Mouse (Mus musculus) hindbrain, embryonic 13.5 days (tissue): Measurements from ENCODE around the gene Polr2l. TPM values are rescaled to one million over a fixed set of nuclear protein-coding genes. Genes with fewer than 3 reads are reported as not detected.

Experiments
- ATAC-seq: fragments of 200-750 bp; cut with Nextera tagmentation; 2 replicates; pipeline ENCODE4 v1.8.0; 2017; ENCODE audit warnings: moderate TSS enrichment; ENCODE audit not compliant: low FRiP score
- H3K27ac ChIP-seq: fragments of 300-500 bp; sonication (generic); 2 replicates; pipeline ENCODE4 v1.5.1; 2015; ENCODE audit warnings: inconsistent platforms, mild to moderate bottlenecking, moderate library complexity
- H3K27me3 ChIP-seq: fragments of 300-500 bp; sonication (generic); 2 replicates; pipeline ENCODE4 v1.6.1; 2015; ENCODE audit warnings: mild to moderate bottlenecking, inconsistent platforms
- H3K36me3 ChIP-seq: fragments of 300-500 bp; sonication (generic); 2 replicates; pipeline ENCODE4 v1.6.1; 2015; ENCODE audit warnings: mild to moderate bottlenecking, inconsistent platforms
- H3K4me1 ChIP-seq: fragments of 300-500 bp; sonication (generic); replicated peaks from 2 replicates; pipeline ENCODE4 v1.6.1; 2015; ENCODE audit warnings: inconsistent platforms
- H3K4me2 ChIP-seq: fragments of 300-500 bp; sonication (generic); 2 replicates; pipeline ENCODE4 v1.6.1; 2015; ENCODE audit warnings: inconsistent platforms, mild to moderate bottlenecking, moderate library complexity
- H3K4me3 ChIP-seq: fragments of 300-500 bp; sonication (generic); 2 replicates; pipeline ENCODE4 v1.5.1; 2015; ENCODE audit warnings: mild to moderate bottlenecking, inconsistent platforms
- H3K9ac ChIP-seq: fragments of 300-500 bp; sonication (generic); 2 replicates; pipeline ENCODE4 v1.6.1; 2015; ENCODE audit warnings: mild to moderate bottlenecking, inconsistent platforms
- H3K9me3 ChIP-seq: fragments of 300-500 bp; sonication (generic); 2 replicates; pipeline ENCODE4 v1.6.1; 2016; ENCODE audit warnings: inconsistent platforms
- WGBS: fragments of 180-500 bp; shearing (Covaris S2); methylation state at CpG from one replicate; pipeline ENCODE4 v1.1.7; 2015; 5-methylcytosine and 5-hydroxymethylcytosine counted together
- polyA plus RNA-seq: library from polyadenylated mRNA; unstranded; fragments of >200 nt; fragmentation: Nextera tagmentation; extraction: Ambion mirVana; gene quantifications from 2 replicates; pipeline ENCODE4 v1.2.1, GENCODE M21; 2015

The Polr2l gene
- polyA plus RNA-seq, 1 experiment from 2014 or later, result 88.1 TPM

GRCm38 (mm10) chr7:141483114-141483653, 8.3 kb upstream of the Polr2l start:
- no peaks in the 10 kb centered on the region for H3K9me3 ChIP-seq
- H3K4me2 ChIP-seq, result peak overlapping the region; percentile 85
- H3K27ac ChIP-seq, result no peak overlapping the region
- peaks cover 57% of the 10 kb centered on the region for H3K4me1 ChIP-seq
- ATAC-seq, result no peak
- 84% methylated on average over 6 of the region's 6 CpGs for WGBS
- peaks cover 18% of the 10 kb centered on the region for H3K27me3 ChIP-seq
- H3K4me3 ChIP-seq, result peak overlapping the region; percentile 61; the same call in 1 of the 2 replicates
- no peaks in the 10 kb centered on the region for H3K36me3 ChIP-seq
- H3K9ac ChIP-seq, result peak overlapping the region; percentile 79; the same call in 1 of the 2 replicates

GRCm38 (mm10) chr7:141482531-141483024, 7.6 kb upstream of the Polr2l start:
- Histone ChIP-seq H3K27me3 (peaks cover 24% of the 10 kb centered on the region), H3K36me3 (no peaks in the 10 kb centered on the region), H3K4me2 (peak overlapping the region; percentile 85), H3K9me3 (no peaks in the 10 kb centered on the region), H3K9ac (peak overlapping the region; percentile 79), H3K4me1 (peaks cover 57% of the 10 kb centered on the region), H3K27ac (peak overlapping the region; percentile 77), H3K4me3 (peak overlapping the region; percentile 61)
- no peak; the same call in 1 of the 2 replicates for ATAC-seq
- WGBS, result 5% methylated on average over 11 of the region's 11 CpGs

- H3K4me1 ChIP-seq, result peaks cover 53% of the 10 kb centered on the region
- peak overlapping the region; percentile 79 for H3K9ac ChIP-seq
- H3K4me2 ChIP-seq, result peak overlapping the region; percentile 85
- H3K36me3 ChIP-seq, result no peaks in the 10 kb centered on the region
- peaks cover 33% of the 10 kb centered on the region for H3K27me3 ChIP-seq
- WGBS, result under 1% methylated on average over 81 of the region's 81 CpGs
- peak overlapping the region; percentile 61 for H3K4me3 ChIP-seq
- no peaks in the 10 kb centered on the region for H3K9me3 ChIP-seq
- ATAC-seq, result peak; percentile 60
- H3K27ac ChIP-seq, result peak overlapping the region; percentile 77
These were observed 6.8 kb upstream of the Polr2l start for GRCm38 (mm10) chr7:141481498-141482401.

GRCm38 (mm10) chr7:141480842-141481497, 6.0 kb upstream of the Polr2l start:
- Histone ChIP-seq H3K27me3 (peaks cover 41% of the 10 kb centered on the region), H3K9ac (peak overlapping the region; percentile 79), H3K4me3 (peak overlapping the region; percentile 61), H3K27ac (peak overlapping the region; percentile 77), H3K36me3 (no peaks in the 10 kb centered on the region), H3K4me1 (peaks cover 52% of the 10 kb centered on the region), H3K9me3 (no peaks in the 10 kb centered on the region), H3K4me2 (peak overlapping the region; percentile 85)
- WGBS, result 8% methylated on average over 10 of the region's 10 CpGs
- peak; percentile 50 for ATAC-seq

- WGBS, result 78% methylated on average over 5 of the region's 5 CpGs
- no peak overlapping the region for H3K4me3 ChIP-seq
- no peaks in the 10 kb centered on the region for H3K36me3 ChIP-seq
- H3K9me3 ChIP-seq, result no peaks in the 10 kb centered on the region
- peaks cover 56% of the 10 kb centered on the region for H3K4me1 ChIP-seq
- ATAC-seq, result no peak
- no peak overlapping the region for H3K27ac ChIP-seq
- 0 out of 2 replicates have a peak overlapping the region, but pooled peaks have one; percentile 43 for H3K9ac ChIP-seq
- H3K27me3 ChIP-seq, result peaks cover 40% of the 10 kb centered on the region
- no peak overlapping the region for H3K4me2 ChIP-seq
These were observed 3.4 kb upstream of the Polr2l start for GRCm38 (mm10) chr7:141478270-141478748.

- H3K36me3 ChIP-seq, result peaks cover 2% of the 10 kb centered on the region
- 0 out of 2 replicates have a peak overlapping the region, but pooled peaks have one; percentile 43 for H3K9ac ChIP-seq
- H3K4me3 ChIP-seq, result no peak overlapping the region
- no peak overlapping the region for H3K27ac ChIP-seq
- ATAC-seq, result no peak
- 73% methylated on average over 4 of the region's 4 CpGs for WGBS
- no peak overlapping the region for H3K4me2 ChIP-seq
- H3K27me3 ChIP-seq, result peaks cover 34% of the 10 kb centered on the region
- peaks cover 54% of the 10 kb centered on the region for H3K4me1 ChIP-seq
- H3K9me3 ChIP-seq, result no peaks in the 10 kb centered on the region
These were observed 2.8 kb upstream of the Polr2l start for GRCm38 (mm10) chr7:141477578-141478269.

- ATAC-seq, result no peak
- WGBS, result 17% methylated on average over 7 of the region's 7 CpGs
- peak overlapping the region; percentile 85 for H3K4me2 ChIP-seq
- H3K4me1 ChIP-seq, result peaks cover 50% of the 10 kb centered on the region
- peaks cover 10% of the 10 kb centered on the region for H3K36me3 ChIP-seq
- peak overlapping the region; percentile 63; the same call in 1 of the 2 replicates for H3K4me3 ChIP-seq
- H3K27me3 ChIP-seq, result peaks cover 31% of the 10 kb centered on the region
- H3K9me3 ChIP-seq, result no peaks in the 10 kb centered on the region
- H3K27ac ChIP-seq, result peak overlapping the region; percentile 62
- 0 out of 2 replicates have a peak overlapping the region, but pooled peaks have one; percentile 8 for H3K9ac ChIP-seq
These were observed 2.0 kb upstream of the Polr2l start for GRCm38 (mm10) chr7:141476981-141477370.

GRCm38 (mm10) chr7:141476226-141476980, 1.5 kb upstream of the Polr2l start:
- H3K36me3 ChIP-seq, result peaks cover 13% of the 10 kb centered on the region
- no peaks in the 10 kb centered on the region for H3K9me3 ChIP-seq
- peak overlapping the region; percentile 62 for H3K27ac ChIP-seq
- WGBS, result 4% methylated on average over 11 of the region's 17 CpGs
- peak overlapping the region; percentile 63 for H3K4me3 ChIP-seq
- peak overlapping the region; percentile 85 for H3K4me2 ChIP-seq
- H3K27me3 ChIP-seq, result peaks cover 31% of the 10 kb centered on the region
- ATAC-seq, result peak; percentile 19
- H3K4me1 ChIP-seq, result peaks cover 45% of the 10 kb centered on the region
- H3K9ac ChIP-seq, result peak overlapping the region; percentile 8; the same call in 1 of the 2 replicates

GRCm38 (mm10) chr7:141475805-141476158, 850 bp upstream of the Polr2l start:
- 2% methylated on average over 12 of the region's 12 CpGs for WGBS
- H3K4me2 ChIP-seq, result peak overlapping the region; percentile 85
- peak overlapping the region; percentile 84 for H3K9ac ChIP-seq
- no peaks in the 10 kb centered on the region for H3K9me3 ChIP-seq
- 0 out of 2 replicates have a peak overlapping the region, but pooled peaks have one; percentile 62 for H3K27ac ChIP-seq
- peaks cover 19% of the 10 kb centered on the region for H3K36me3 ChIP-seq
- H3K4me1 ChIP-seq, result peaks cover 42% of the 10 kb centered on the region
- peak overlapping the region; percentile 63 for H3K4me3 ChIP-seq
- peaks cover 31% of the 10 kb centered on the region for H3K27me3 ChIP-seq
- ATAC-seq, result no peak

- peaks cover 28% of the 10 kb centered on the region for H3K27me3 ChIP-seq
- no peaks in the 10 kb centered on the region for H3K9me3 ChIP-seq
- H3K9ac ChIP-seq, result peak overlapping the region; percentile 84
- ATAC-seq, result no peak
- H3K27ac ChIP-seq, result no peak overlapping the region
- peaks cover 53% of the 10 kb centered on the region for H3K4me1 ChIP-seq
- peak overlapping the region; percentile 63 for H3K4me3 ChIP-seq
- peak overlapping the region; percentile 85 for H3K4me2 ChIP-seq
- 11% methylated on average over 5 of the region's 5 CpGs for WGBS
- H3K36me3 ChIP-seq, result peaks cover 35% of the 10 kb centered on the region
These were observed 772 bp downstream of the Polr2l start for GRCm38 (mm10) chr7:141474160-141474559.

GRCm38 (mm10) chr7:141472763-141473162, 2.2 kb downstream of the Polr2l start:
- Histone ChIP-seq H3K4me1 (peaks cover 67% of the 10 kb centered on the region), H3K9ac (no peak overlapping the region)

More at GRCm38 (mm10) chr7:141472763-141473162, 2.2 kb downstream of the Polr2l start:
- H3K9me3 ChIP-seq, result no peaks in the 10 kb centered on the region
- H3K36me3 ChIP-seq, result peaks cover 35% of the 10 kb centered on the region
- H3K27me3 ChIP-seq, result peaks cover 23% of the 10 kb centered on the region
- H3K4me2 ChIP-seq, result no peak overlapping the region
- H3K27ac ChIP-seq, result no peak overlapping the region
- 91% methylated on average over 6 of the region's 6 CpGs for WGBS
- no peak for ATAC-seq
- H3K4me3 ChIP-seq, result no peak overlapping the region
